Mouse (Mus musculus) embryonic facial prominence, embryonic 14.5 days (tissue): Measurements from ENCODE around the gene Ptbp1. TPM values are rescaled to one million over a fixed set of nuclear protein-coding genes. Genes with fewer than 3 reads are reported as not detected.

Experiments used
- ATAC-seq: fragments of 200-750 bp; cut with Nextera tagmentation; 2 replicates; pipeline ENCODE4 v1.8.0; 2017; ENCODE audit warnings: low read depth, moderate number of reproducible peaks, moderate TSS enrichment
- DNase-seq: peaks from one replicate; pipeline ENCODE4 v3.0.0-alpha.2; 2015; ENCODE audit warnings: low spot score
- H3K27ac ChIP-seq: fragments of 300-500 bp; sonication (generic); replicated peaks from 2 replicates; pipeline ENCODE4 v1.5.1; 2014; ENCODE audit warnings: low read depth, mild to moderate bottlenecking, low read length, moderate library complexity
- H3K27me3 ChIP-seq: fragments of 300-500 bp; sonication (generic); replicated peaks from 2 replicates; pipeline ENCODE4 v1.6.1; 2014; ENCODE audit warnings: low read length; ENCODE audit not compliant: control insufficient read depth, insufficient read depth
- H3K36me3 ChIP-seq: fragments of 300-500 bp; sonication (generic); 2 replicates; pipeline ENCODE4 v1.6.1; 2014; ENCODE audit warnings: low read length, mixed read lengths; ENCODE audit not compliant: control insufficient read depth, insufficient read depth
- H3K4me1 ChIP-seq: fragments of 300-500 bp; sonication (generic); 2 replicates; pipeline ENCODE4 v1.6.1; 2014; ENCODE audit warnings: antibody characterized with exemption, low read length; ENCODE audit not compliant: control insufficient read depth, insufficient read depth
- H3K4me2 ChIP-seq: fragments of 300-500 bp; sonication (generic); 2 replicates; pipeline ENCODE4 v1.6.1; 2014; ENCODE audit warnings: low read depth, mild to moderate bottlenecking, low read length, moderate library complexity, mixed read lengths
- H3K4me3 ChIP-seq: fragments of 300-500 bp; sonication (generic); 2 replicates; pipeline ENCODE4 v1.5.1; 2014; ENCODE audit warnings: low read depth, mild to moderate bottlenecking, low read length
- H3K9ac ChIP-seq: fragments of 300-500 bp; sonication (generic); 2 replicates; pipeline ENCODE4 v1.6.1; 2014; ENCODE audit warnings: low read depth, mild to moderate bottlenecking, low read length, moderate library complexity, mixed read lengths
- H3K9me3 ChIP-seq: fragments of 300-500 bp; sonication (generic); 2 replicates; pipeline ENCODE4 v1.6.1; 2016; ENCODE audit warnings: low read length; ENCODE audit not compliant: control insufficient read depth
- WGBS: fragments of 180-500 bp; shearing (Covaris S2); extraction: QIAGEN DNeasy Blood & Tissue Kit; methylation state at CpG from one replicate; pipeline ENCODE4 v1.1.7; 2014; 5-methylcytosine and 5-hydroxymethylcytosine counted together
- polyA plus RNA-seq: library from polyadenylated mRNA; unstranded; fragments of >200 nt; fragmentation: Nextera tagmentation; extraction: Ambion mirVana; gene quantifications from 2 replicates; pipeline ENCODE4 v1.2.1, GENCODE M21; 2014

Ptbp1 gene
- polyA plus RNA-seq, 1 experiment from 2014 or later: 198 TPM

DNA sequence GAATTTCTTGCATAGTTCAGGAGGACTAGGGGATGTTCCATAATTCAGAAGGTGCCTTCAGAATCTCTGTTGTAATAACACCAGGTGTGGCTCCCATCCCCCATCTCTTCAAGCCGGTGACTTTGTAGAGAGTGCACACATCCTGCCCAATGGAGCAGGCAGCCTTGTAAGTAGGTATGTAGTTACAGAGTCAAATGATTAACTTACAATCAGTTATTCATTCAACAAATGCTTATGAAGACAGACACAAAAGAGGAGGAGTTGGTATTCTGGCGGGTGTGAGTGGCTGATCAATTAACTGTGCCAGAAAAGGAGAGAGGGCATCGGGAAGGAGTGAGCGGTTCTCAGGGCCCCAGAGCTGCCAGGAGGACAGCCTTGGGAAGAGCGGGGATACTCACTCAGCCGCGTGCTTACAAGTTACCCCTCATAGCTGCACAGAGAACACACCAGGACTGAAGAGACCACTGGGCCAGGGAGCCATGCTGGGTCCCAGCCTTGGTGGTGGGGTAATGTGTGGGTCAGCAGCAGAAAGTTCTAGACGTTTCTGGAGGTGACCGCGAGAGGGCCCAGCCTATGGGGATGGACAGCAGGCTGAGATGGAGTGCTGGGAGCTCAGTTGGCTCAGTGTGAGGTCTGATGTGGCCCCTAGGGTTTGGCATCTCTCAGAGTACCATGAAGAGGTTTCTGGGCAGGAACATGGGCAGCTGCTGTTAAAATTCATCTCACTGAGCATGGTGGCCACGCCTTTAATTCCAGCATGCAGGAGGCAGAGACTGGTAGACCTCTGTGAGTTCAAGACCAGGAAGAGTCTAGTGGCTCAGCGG is 38.3 kb upstream of the Ptbp1 start:
- no peak overlapping the region for H3K4me2 ChIP-seq
- no peak overlapping the region for H3K9ac ChIP-seq
- no peaks in the 10 kb centered on the region for H3K4me1 ChIP-seq
- no peak overlapping the region for H3K4me3 ChIP-seq
- no peaks in the 10 kb centered on the region for H3K27me3 ChIP-seq
- no peak for ATAC-seq
- DNase-seq: no peak
- H3K36me3 ChIP-seq: peaks cover 61% of the 10 kb centered on the region
- WGBS: 89% methylated on average over 12 of the region's 12 CpGs
- no peaks in the 10 kb centered on the region for H3K9me3 ChIP-seq
- no peak overlapping the region for H3K27ac ChIP-seq

DNA sequence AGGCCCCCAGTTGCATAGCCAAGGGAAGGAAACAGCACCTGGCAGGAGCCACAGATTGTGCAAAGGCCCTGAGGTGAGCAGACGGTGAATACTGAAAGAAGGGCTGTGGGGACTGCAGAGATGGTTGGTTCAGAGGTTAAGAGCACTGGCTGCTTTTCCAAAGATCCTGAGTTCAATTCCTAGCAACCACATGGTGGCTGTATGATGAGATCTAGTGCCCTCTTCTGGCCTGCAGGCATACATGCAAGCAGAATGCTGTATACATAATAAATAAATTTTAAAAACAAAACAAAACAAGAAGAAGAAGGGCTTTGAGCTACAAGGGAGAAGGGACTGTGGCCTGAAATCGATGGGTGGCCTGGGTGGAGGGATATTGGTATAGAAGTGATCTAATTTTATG is 37.1 kb upstream of the Ptbp1 start:
- Histone ChIP-seq H3K27ac (no peak overlapping the region), H3K9ac (no peak overlapping the region), H3K4me3 (no peak overlapping the region), H3K9me3 (no peaks in the 10 kb centered on the region), H3K36me3 (peaks cover 52% of the 10 kb centered on the region), H3K4me1 (0 out of 2 replicates have a peak, but pooled peaks cover 4% of the 10 kb centered on the region), H3K27me3 (no peaks in the 10 kb centered on the region), H3K4me2 (no peak overlapping the region)
- WGBS: 68% methylated on average over 2 of the region's 2 CpGs
- ATAC-seq: no peak
- DNase-seq: no peak

DNA sequence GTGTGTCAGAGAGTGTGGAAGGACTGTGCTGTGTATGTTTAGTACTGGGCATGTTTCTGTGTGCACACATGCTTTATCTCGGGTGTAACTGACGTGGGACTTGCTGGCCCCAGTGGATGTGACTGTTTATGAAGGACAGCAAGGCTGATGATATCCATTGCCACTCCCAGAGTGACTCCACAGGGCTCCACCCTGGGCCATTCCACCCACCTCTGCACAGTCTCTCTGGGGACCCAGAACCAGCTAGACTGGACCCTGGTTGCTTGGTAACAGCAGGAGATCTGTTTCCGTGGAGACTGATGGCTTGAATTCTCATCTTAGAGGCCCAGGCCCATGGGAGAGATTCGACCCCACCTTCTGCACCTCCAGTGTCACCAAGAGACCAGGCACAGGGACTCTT is 36.0 kb upstream of the Ptbp1 start:
- Histone ChIP-seq H3K27ac (peak overlapping the region; percentile 33; the same call in 1 of the 2 replicates), H3K4me1 (peaks cover 10% of the 10 kb centered on the region), H3K27me3 (no peaks in the 10 kb centered on the region), H3K9me3 (no peaks in the 10 kb centered on the region), H3K4me2 (no peak overlapping the region), H3K4me3 (no peak overlapping the region), H3K9ac (no peak overlapping the region), H3K36me3 (peaks cover 45% of the 10 kb centered on the region)
- ATAC-seq (peak; percentile 38), DNase-seq (peak; percentile 69)
- 69% methylated on average over 4 of the region's 4 CpGs for WGBS

DNA sequence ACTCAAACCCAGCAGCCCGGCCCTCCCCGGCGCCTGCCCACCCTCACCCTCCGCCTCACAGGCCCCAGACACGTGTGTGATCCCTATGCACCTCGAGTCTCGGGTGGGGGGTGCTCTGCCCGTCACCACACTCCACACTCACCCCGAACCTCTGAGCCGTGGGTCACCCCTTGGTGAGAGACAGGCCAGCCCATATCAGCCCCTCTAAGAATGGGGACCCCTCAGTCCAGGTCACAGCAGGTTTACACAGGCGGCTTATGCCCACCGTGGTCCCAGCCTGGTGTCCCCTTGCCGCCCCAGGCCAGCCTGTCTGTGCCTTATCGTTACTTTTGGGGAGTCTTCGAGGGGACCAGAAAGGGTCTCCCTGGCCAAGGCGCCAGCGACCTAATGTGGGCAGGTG is 34.6 kb upstream of the Ptbp1 start:
- Histone ChIP-seq H3K36me3 (peaks cover 40% of the 10 kb centered on the region), H3K9ac (no peak overlapping the region), H3K4me2 (no peak overlapping the region), H3K27me3 (no peaks in the 10 kb centered on the region), H3K4me3 (no peak overlapping the region), H3K4me1 (peaks cover 10% of the 10 kb centered on the region), H3K27ac (no peak overlapping the region), H3K9me3 (no peaks in the 10 kb centered on the region)
- 92% methylated on average over 17 of the region's 17 CpGs for WGBS
- no peak for DNase-seq
- ATAC-seq: no peak

DNA sequence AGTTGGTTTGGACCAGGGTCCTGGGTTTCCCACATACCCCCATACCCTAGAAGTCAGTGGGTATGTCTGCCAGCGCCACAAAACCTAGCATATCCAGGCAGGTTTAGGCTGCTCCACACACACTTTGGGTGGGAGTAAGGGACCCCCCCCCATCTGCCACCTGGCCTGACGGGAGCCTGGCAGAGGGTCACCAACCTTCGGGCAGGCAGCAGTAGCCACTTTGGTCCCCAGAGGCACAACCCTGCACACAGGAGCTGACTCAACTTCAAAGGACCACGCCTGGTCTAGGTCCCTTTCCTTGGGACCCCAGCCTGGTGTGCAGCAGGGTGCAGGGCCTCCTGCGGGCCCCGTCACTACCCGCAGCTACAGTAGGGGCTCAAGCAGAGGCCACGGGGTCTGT is 34.0 kb upstream of the Ptbp1 start:
- Histone ChIP-seq H3K27ac (no peak overlapping the region), H3K27me3 (no peaks in the 10 kb centered on the region), H3K36me3 (peaks cover 39% of the 10 kb centered on the region), H3K9me3 (no peaks in the 10 kb centered on the region), H3K4me2 (no peak overlapping the region), H3K4me3 (no peak overlapping the region), H3K4me1 (peaks cover 10% of the 10 kb centered on the region), H3K9ac (no peak overlapping the region)
- WGBS: 79% methylated on average over 6 of the region's 8 CpGs
- DNase-seq (no peak), ATAC-seq (no peak)

DNA sequence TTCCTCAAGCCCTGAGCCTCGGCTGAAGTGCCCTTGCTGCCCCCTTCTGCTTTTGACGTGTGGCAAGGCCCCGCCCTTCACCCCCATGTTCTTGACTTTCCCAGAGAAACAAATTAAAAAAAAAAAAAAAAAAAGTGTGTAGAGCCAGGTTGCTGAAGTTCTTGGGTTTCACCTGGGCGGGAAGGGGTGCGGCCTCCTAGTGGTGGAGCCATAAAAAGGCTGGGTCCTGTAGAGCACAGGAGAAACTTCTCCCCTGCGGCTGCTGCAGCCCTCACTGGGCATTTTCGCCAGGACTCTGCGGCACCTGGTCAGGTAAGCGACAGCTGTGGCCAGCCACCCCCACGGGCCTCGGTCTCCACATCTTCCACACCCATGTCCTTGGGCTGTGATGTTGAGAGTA is 33.4 kb upstream of the Ptbp1 start, which contains the start of gene Misp:
Gene Misp (plus strand): TSS at position 208 of the 400 bp plus-strand sequence.
- DNase-seq: no peak
- Histone ChIP-seq H3K4me3 (no peak within 1 kb of the TSS), H3K36me3 (peaks cover 34% of the 10 kb centered on the region), H3K9ac (no peak within 1 kb of the TSS), H3K9me3 (no peaks in the 10 kb centered on the region), H3K27me3 (no peaks in the 10 kb centered on the region), H3K27ac (peak within 1 kb of the TSS; percentile 65; the same call in 1 of the 2 replicates), H3K4me2 (no peak within 1 kb of the TSS), H3K4me1 (peaks cover 10% of the 10 kb centered on the region)
- no peak for ATAC-seq
- 76% methylated on average over 11 of the region's 11 CpGs for WGBS

DNA sequence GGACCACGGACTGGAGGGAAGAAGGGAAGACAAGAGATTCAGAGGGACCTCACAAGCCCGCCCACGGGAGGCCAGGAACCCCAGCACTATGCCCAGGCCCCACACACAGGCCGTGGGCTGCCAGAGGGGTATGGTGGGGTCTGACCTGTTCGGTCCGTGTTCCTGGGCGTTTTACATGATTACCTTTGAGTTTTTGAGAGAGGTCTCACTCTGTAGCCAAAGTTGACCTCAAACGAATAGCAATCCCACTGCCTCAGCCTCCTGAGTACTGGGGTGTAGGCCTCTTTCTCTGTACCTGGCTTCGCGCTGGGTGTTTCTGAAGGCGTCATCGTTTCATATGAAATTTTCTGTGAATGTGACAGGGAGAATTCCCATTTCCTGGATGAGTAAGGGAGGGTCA is 32.5 kb upstream of the Ptbp1 start:
- no peak overlapping the region for H3K4me3 ChIP-seq
- peak overlapping the region; percentile 65 for H3K27ac ChIP-seq
- DNase-seq: no peak
- H3K4me2 ChIP-seq: no peak overlapping the region
- ATAC-seq: no peak
- peaks cover 26% of the 10 kb centered on the region for H3K36me3 ChIP-seq
- WGBS: 88% methylated on average over 12 of the region's 12 CpGs
- no peaks in the 10 kb centered on the region for H3K9me3 ChIP-seq
- peaks cover 10% of the 10 kb centered on the region for H3K4me1 ChIP-seq
- no peaks in the 10 kb centered on the region for H3K27me3 ChIP-seq
- H3K9ac ChIP-seq: peak overlapping the region; percentile 57; the same call in 1 of the 2 replicates

DNA sequence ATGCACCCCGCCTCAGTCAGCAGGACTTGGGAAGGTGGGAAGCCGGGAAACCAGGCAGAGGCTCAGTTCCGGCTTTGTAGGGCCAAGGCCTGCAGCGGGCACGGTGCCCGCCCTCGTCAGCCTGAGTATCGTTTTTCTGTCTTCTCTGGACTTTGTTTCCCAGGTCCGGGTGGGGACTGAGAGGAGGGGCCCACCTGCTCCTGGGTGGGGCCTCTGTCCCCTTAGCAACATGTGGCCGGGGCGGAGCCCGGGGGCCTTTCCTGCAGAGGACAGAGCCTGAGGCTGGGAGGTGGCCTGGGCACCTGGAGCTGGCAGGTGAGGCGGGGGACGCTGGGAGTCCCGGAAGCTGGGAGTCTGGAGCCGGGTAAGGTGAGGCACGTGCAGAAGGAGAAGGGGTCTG is 31.9 kb upstream of the Ptbp1 start:
- H3K4me3 ChIP-seq: no peak overlapping the region
- ATAC-seq (peak; percentile 65), DNase-seq (peak; percentile 77)
- H3K27ac ChIP-seq: peak overlapping the region; percentile 65; the same call in 1 of the 2 replicates
- H3K27me3 ChIP-seq: no peaks in the 10 kb centered on the region
- H3K9me3 ChIP-seq: no peaks in the 10 kb centered on the region
- H3K4me1 ChIP-seq: peaks cover 10% of the 10 kb centered on the region
- peaks cover 23% of the 10 kb centered on the region for H3K36me3 ChIP-seq
- H3K4me2 ChIP-seq: peak overlapping the region; percentile 38
- H3K9ac ChIP-seq: peak overlapping the region; percentile 57
- WGBS: 31% methylated on average over 9 of the region's 17 CpGs

DNA sequence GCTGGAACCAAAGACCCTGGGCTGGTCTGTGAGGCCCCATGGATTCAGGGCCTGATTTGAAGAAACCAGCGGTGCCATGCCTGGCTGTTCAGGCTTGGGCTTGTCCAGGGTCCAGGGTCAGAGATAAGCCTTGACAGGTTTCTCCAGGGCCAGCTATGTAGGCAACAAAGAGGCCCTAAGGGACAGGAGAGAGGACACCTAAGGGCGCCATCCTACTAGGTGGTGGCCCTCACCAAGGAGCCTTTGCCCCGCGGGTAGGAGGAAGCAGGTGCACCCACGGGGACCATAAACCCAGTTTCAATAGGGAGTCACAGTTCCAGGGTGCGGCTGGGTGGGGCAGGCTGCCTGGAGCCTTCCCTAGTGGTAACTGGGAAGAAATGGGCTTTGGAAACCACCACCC is 31.2 kb upstream of the Ptbp1 start:
- peaks cover 10% of the 10 kb centered on the region for H3K4me1 ChIP-seq
- H3K27ac ChIP-seq: peak overlapping the region; percentile 48
- H3K4me2 ChIP-seq: peak overlapping the region; percentile 38
- H3K9ac ChIP-seq: peak overlapping the region; percentile 57; the same call in 1 of the 2 replicates
- peaks cover 23% of the 10 kb centered on the region for H3K36me3 ChIP-seq
- H3K27me3 ChIP-seq: no peaks in the 10 kb centered on the region
- H3K9me3 ChIP-seq: no peaks in the 10 kb centered on the region
- WGBS: 60% methylated on average over 6 of the region's 6 CpGs
- DNase-seq (no peak), ATAC-seq (no peak)
- H3K4me3 ChIP-seq: no peak overlapping the region
